In the genomic region with DNA sequence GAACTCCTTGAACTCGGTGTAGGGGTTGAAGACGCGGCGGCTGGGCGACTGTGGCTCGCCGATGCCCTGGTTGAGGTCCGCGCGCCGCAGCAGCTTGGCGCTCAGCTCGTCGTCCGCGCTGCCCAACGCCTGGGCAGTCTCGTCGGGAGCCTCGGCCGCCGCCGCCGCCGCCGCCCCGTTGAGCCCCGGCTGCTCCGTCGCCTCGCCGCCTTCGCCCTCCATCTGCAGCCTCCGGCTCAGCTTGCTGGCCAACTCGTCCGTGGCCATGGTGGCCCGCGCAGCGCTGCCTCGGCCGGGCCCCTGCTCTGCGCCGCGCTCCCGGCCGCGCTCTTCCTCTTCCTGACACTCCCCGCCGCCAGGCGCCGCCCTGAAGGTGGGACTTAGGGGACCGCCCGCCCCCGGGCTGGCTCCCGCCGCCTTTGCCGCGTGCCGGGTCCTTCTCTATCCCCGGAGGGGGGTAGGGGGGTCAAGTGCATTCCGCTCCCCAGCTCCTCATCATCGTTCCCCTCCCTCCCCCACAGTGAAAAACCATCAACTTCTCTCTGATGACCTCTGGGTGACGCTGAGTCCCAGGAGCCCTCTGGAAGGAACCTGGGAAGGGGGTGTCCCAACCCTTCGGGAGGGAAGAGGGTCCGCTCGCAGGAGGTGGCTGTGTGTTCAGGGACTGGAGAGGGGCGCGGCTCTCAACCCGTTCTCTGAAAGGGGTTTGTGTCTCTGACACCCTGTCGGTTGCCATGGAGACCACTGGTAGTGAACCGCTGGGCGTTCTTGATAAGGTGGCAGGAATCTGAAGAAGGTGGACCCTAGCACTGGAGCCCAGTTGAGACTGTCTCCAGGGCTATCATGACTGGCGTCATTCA, we compare ENCODE assay signal across 8 mouse cellular contexts. TPM values are rescaled to one million over a fixed set of nuclear protein-coding genes. Genes with fewer than 3 reads are reported as not detected.
DNase-seq lines count a peak whose midpoint lies in the region; ATAC-seq and TF ChIP-seq lines count a peak whose summit lies in the region.

Efhd2 (minus strand) TSS at position 320 of the 860 bp plus-strand sequence.

- no peaks in the 10 kb centered on the region for H3K9me3 ChIP-seq in ES-E14 (ENCODE audit: control insufficient read depth, insufficient read depth, low read depth, low read length)
- no peaks in the 10 kb centered on the region for H3K9me3 ChIP-seq in forebrain, embryonic 13.5 days (replicated peaks)
- H3K9me3 ChIP-seq in lung, embryonic 15.5 days: no peaks in the 10 kb centered on the region

- no peak within 1 kb of the TSS for H3K27ac ChIP-seq in ES-E14 (ENCODE audit: insufficient read depth, low read depth, low read length, poor library complexity, severe bottlenecking)
- H3K27ac ChIP-seq in forebrain, embryonic 13.5 days: peak within 1 kb of the TSS; percentile 52; the same call in 1 of the 2 replicates
- peak within 1 kb of the TSS; percentile 65 for H3K27ac ChIP-seq in lung, embryonic 15.5 days

- H3K9ac ChIP-seq in ES-E14 (ENCODE audit: insufficient read depth, low read depth, low read length, poor library complexity, severe bottlenecking): peak within 1 kb of the TSS; percentile 81
- H3K9ac ChIP-seq in forebrain, embryonic 13.5 days: peak within 1 kb of the TSS; percentile 91
- peak within 1 kb of the TSS; percentile 82 for H3K9ac ChIP-seq in lung, embryonic 15.5 days

- peaks cover 1 to 14% of the 10 kb centered on the region in 2 experiments; a peak in 1 of 4 replicates for H3K4me1 ChIP-seq in ES-E14 (ENCODE audit: control insufficient read depth in 2 of 2, insufficient read depth in 2 of 2, low read length in 2 of 2, poor library complexity in 1 of 2)
- peaks cover 55% of the 10 kb centered on the region for H3K4me1 ChIP-seq in forebrain, embryonic 13.5 days
- H3K4me1 ChIP-seq in lung, embryonic 15.5 days: peaks cover 51% of the 10 kb centered on the region

- intact Hi-C loops in heart, postnatal 10 days (cut with DNase I): loop anchor here (10.0 kb wide), 1 partner anchor 200 kb away; no protein-coding TSS in a partner anchor

- peak within 1 kb of the TSS; percentile 94 for H3K4me2 ChIP-seq in forebrain, embryonic 13.5 days
- H3K4me2 ChIP-seq in lung, embryonic 15.5 days: peak within 1 kb of the TSS; percentile 98

- H3K36me3 ChIP-seq in ES-E14 (ENCODE audit: control insufficient read depth, insufficient read depth, low read length, poor library complexity, severe bottlenecking): no peaks in the 10 kb centered on the region
- peaks cover 6% of the 10 kb centered on the region; the same call in 1 of the 2 replicates for H3K36me3 ChIP-seq in forebrain, embryonic 13.5 days (ENCODE audit: poor library complexity, severe bottlenecking)
- 0 out of 2 replicates have a peak, but pooled peaks cover 2% of the 10 kb centered on the region for H3K36me3 ChIP-seq in lung, embryonic 15.5 days

- in situ Hi-C loops in ES-E14 (cut with MboI; ENCODE audit: low sequenced_read_pairs in 2 of 2, unreplicated experiment in 2 of 2): no loop called here

- peak; percentile 82 for DNase-seq in ES-E14 (ENCODE audit: low read depth, low spot score)
- DNase-seq in c-Kit-positive CD71-positive TER-119-positive erythroid progenitor cells, embryonic 14.5 days (ENCODE audit: low spot score): peak; percentile 91
- DNase-seq in heart, postnatal 10 days: peak; percentile 85 to 88
- DNase-seq in large intestine, adult 2 months (ENCODE audit: low read depth, low spot score): no peak
- peak; percentile 62 for DNase-seq in ovary, adult 18-20 months (ENCODE audit: low spot score)
- peak; percentile 85 for DNase-seq in thymus, postnatal 14 days

- no peaks in the 10 kb centered on the region for H3K27me3 ChIP-seq in forebrain, embryonic 13.5 days
- H3K27me3 ChIP-seq in lung, embryonic 15.5 days: peaks cover 10% of the 10 kb centered on the region; the same call in 1 of the 2 replicates

- peak; percentile 92 for ATAC-seq in forebrain, embryonic 13.5 days
- peak; percentile 89 for ATAC-seq in lung, embryonic 15.5 days (ENCODE audit: borderline replicate concordance, extremely low read depth, low FRiP score, low TSS enrichment)

- under 1% methylated on average over 51 of the region's 73 CpGs for WGBS in forebrain, embryonic 13.5 days
- 1% methylated on average over 73 of the region's 73 CpGs for WGBS in large intestine, adult 2 months
- WGBS in lung, embryonic 15.5 days: under 1% methylated on average over 72 of the region's 73 CpGs

- peak within 1 kb of the TSS; percentile 75 to 95 for H3K4me3 ChIP-seq in ES-E14 (ENCODE audit: insufficient read depth in 1 of 2, low read depth in 1 of 2, low read length in 2 of 2, poor library complexity in 1 of 2, severe bottlenecking in 1 of 2)
- peak within 1 kb of the TSS; percentile 79 for H3K4me3 ChIP-seq in forebrain, embryonic 13.5 days
- H3K4me3 ChIP-seq in lung, embryonic 15.5 days: peak within 1 kb of the TSS; percentile 80

TF ChIP-seq in ES-E14, 5 proteins besides CTCF, POLR2A, EP300 and RAD21:
- TF ChIP-seq ZC3H11A (IDR thresholded peaks at IDR 0.05; ENCODE audit: borderline replicate concordance, low read depth, low read length) (no peak), HCFC1 (IDR thresholded peaks at IDR 0.05; ENCODE audit: borderline replicate concordance, insufficient read depth, low read length) (no peak), ZNF384 (IDR thresholded peaks at IDR 0.05; ENCODE audit: low read depth, low read length) (no peak), MAFK (IDR thresholded peaks at IDR 0.05; ENCODE audit: insufficient read depth, low read depth, low read length) (no peak), CHD2 (IDR thresholded peaks at IDR 0.05; ENCODE audit: low read depth, low read length) (no peak)

RNA-seq across cellular contexts. Expression of gene Efhd2, which starts in this region (rescaled TPM):
- 6.2 and 9.2 TPM in 2 replicates for total RNA-seq in ES-E14 (2012; rRNA removed)
- 85.2 and 86.3 TPM in 2 replicates for polyA plus RNA-seq in forebrain, embryonic 13.5 days (2015; fragmentation: Nextera tagmentation; extraction: Ambion mirVana)
- 10 to 100 TPM; 30.4 to 36.7 TPM for total RNA-seq in heart, postnatal 10 days (2021)
- 252 and 270 TPM in 2 replicates for polyA plus RNA-seq in large intestine, adult 2 months (2012; rRNA removed)
- polyA plus RNA-seq in lung, embryonic 15.5 days (2015; fragmentation: Nextera tagmentation; extraction: Ambion mirVana): 102 TPM in 2 replicates
